Mouse (Mus musculus) MEL (cell line): ENCODE results near the gene Tbc1d5. TPM values are rescaled to one million over a fixed set of nuclear protein-coding genes. Genes with fewer than 3 reads are reported as not detected.

Experiments used
- DNase-seq: peaks from one replicate; pipeline ENCODE4 v3.0.0; 2011; ENCODE audit warnings: low read depth, low spot score
- H3K27ac ChIP-seq: 2 replicates; pipeline ENCODE4 v1.5.1; 2012; ENCODE audit warnings: low read depth, mild to moderate bottlenecking, control low read depth, low read length, moderate library complexity; ENCODE audit not compliant: control insufficient read depth
- H3K27me3 ChIP-seq, 2 experiments: fragments of 150-350 bp in 1 of 2; sonication (generic) in 1 of 2; 2 replicates each; pipeline ENCODE4 v1.6.1; 2012; ENCODE audit warnings: low read length in 2 of 2, mild to moderate bottlenecking in 2 of 2, improper control_type of control experiment in 1 of 2, moderate library complexity in 1 of 2; ENCODE audit not compliant: insufficient read depth in 2 of 2, control insufficient read depth in 1 of 2
- H3K36me3 ChIP-seq, 2 experiments: 2 replicates each; pipeline ENCODE4 v1.6.1; 2012 to 2014; ENCODE audit warnings: low read length in 2 of 2, improper control_type of control experiment in 1 of 2, inconsistent platforms in 1 of 2, mild to moderate bottlenecking in 1 of 2; ENCODE audit not compliant: insufficient read depth in 2 of 2, control insufficient read depth in 1 of 2
- H3K4me1 ChIP-seq, 2 experiments: fragments of 150-350 bp in 1 of 2; sonication (generic) in 1 of 2; 2 replicates each; pipeline ENCODE4 v1.6.1; 2012; ENCODE audit warnings: low read length in 2 of 2, improper control_type of control experiment in 1 of 2, mild to moderate bottlenecking in 1 of 2; ENCODE audit not compliant: insufficient read depth in 2 of 2, control insufficient read depth in 1 of 2
- H3K4me3 ChIP-seq, 2 experiments: fragments of 150-350 bp in 1 of 2; sonication (generic) in 1 of 2; 2 replicates each; pipeline ENCODE4 v1.5.1; 2012; ENCODE audit warnings: low read depth in 2 of 2, low read length in 2 of 2, mild to moderate bottlenecking in 2 of 2, moderate library complexity in 2 of 2, control low read depth in 1 of 2, improper control_type of control experiment in 1 of 2; ENCODE audit not compliant: control insufficient read depth in 1 of 2, insufficient read depth in 1 of 2
- H3K79me2 ChIP-seq: 2 replicates; pipeline ENCODE4 v1.6.1; 2012; ENCODE audit warnings: mild to moderate bottlenecking, low read length, moderate library complexity; ENCODE audit not compliant: control insufficient read depth, poor library complexity, insufficient read depth
- H3K9ac ChIP-seq: 2 replicates; pipeline ENCODE4 v1.6.1; 2012; ENCODE audit warnings: low read depth, mild to moderate bottlenecking, control low read depth, low read length, moderate library complexity; ENCODE audit not compliant: control insufficient read depth, poor library complexity, severe bottlenecking
- H3K9me3 ChIP-seq: fragments of 150-350 bp; sonication (generic); replicated peaks from 2 replicates; pipeline ENCODE4 v1.6.1; 2012; ENCODE audit warnings: mild to moderate bottlenecking, low read length, improper control_type of control experiment, moderate library complexity; ENCODE audit not compliant: insufficient read depth
- BHLHE40 ChIP-seq: IDR thresholded peaks from 2 replicates; pipeline ENCODE4 v1.6.1; 2012; ENCODE audit warnings: low read depth, mild to moderate bottlenecking, inconsistent platforms, low read length, improper control_type of control experiment, borderline replicate concordance
- CTCF ChIP-seq, 3 experiments: IDR thresholded peaks in 2 of 3; conservative IDR thresholded peaks in 1 of 3; 2 replicates each; pipeline ENCODE4 v1.5.1; 2011 to 2012; ENCODE audit warnings: low read length in 3 of 3, low read depth in 2 of 3, mild to moderate bottlenecking in 2 of 3, improper control_type of control experiment in 1 of 3, inconsistent platforms in 1 of 3, mixed read lengths in 1 of 3, moderate library complexity in 1 of 3; ENCODE audit not compliant: control insufficient read depth in 1 of 3, insufficient read depth in 1 of 3, poor library complexity in 1 of 3, severe bottlenecking in 1 of 3
- EP300 ChIP-seq, 2 experiments: IDR thresholded peaks; 2 replicates each; pipeline ENCODE4 v1.6.1; 2011; ENCODE audit warnings: improper control_type of control experiment in 2 of 2, low read length in 2 of 2, low read depth in 1 of 2, mild to moderate bottlenecking in 1 of 2
- GABPA ChIP-seq: IDR thresholded peaks from 2 replicates; pipeline ENCODE4 v1.6.1; 2012; ENCODE audit warnings: low read depth, mild to moderate bottlenecking, inconsistent platforms, low read length, improper control_type of control experiment, moderate library complexity
- GATA1 ChIP-seq: IDR thresholded peaks from 2 replicates; pipeline ENCODE4 v1.6.1; 2011; ENCODE audit warnings: low read depth, low read length, improper control_type of control experiment
- HCFC1 ChIP-seq: IDR thresholded peaks from 2 replicates; pipeline ENCODE4 v1.6.1; 2012; ENCODE audit warnings: low read depth, mild to moderate bottlenecking, inconsistent platforms, low read length, improper control_type of control experiment, moderate library complexity
- MAX ChIP-seq: IDR thresholded peaks from 2 replicates; pipeline ENCODE4 v1.6.1; 2011; ENCODE audit warnings: low read length, improper control_type of control experiment
- MEF2A ChIP-seq: IDR thresholded peaks from 2 replicates; pipeline ENCODE4 v1.6.1; 2014; ENCODE audit warnings: low read depth, mild to moderate bottlenecking, inconsistent platforms, low read length, improper control_type of control experiment; ENCODE audit not compliant: poor library complexity, insufficient replicate concordance, severe bottlenecking; ENCODE audit errors: extremely low read depth
- MXI1 ChIP-seq: IDR thresholded peaks from 2 replicates; pipeline ENCODE4 v1.6.1; 2011; ENCODE audit warnings: mild to moderate bottlenecking, low read depth, low read length, improper control_type of control experiment
- MYB ChIP-seq: IDR thresholded peaks from 2 replicates; pipeline ENCODE4 v1.6.1; 2011; ENCODE audit warnings: mild to moderate bottlenecking, low read depth, low read length, improper control_type of control experiment
- NELFE ChIP-seq: IDR thresholded peaks from 2 replicates; pipeline ENCODE4 v1.6.1; 2011; ENCODE audit warnings: low read depth, low read length, improper control_type of control experiment
- NRF1 ChIP-seq: IDR thresholded peaks from 2 replicates; pipeline ENCODE4 v1.6.1; 2014; ENCODE audit warnings: low read depth, mild to moderate bottlenecking, inconsistent platforms, low read length, improper control_type of control experiment, moderate library complexity; ENCODE audit not compliant: poor library complexity, insufficient read depth, severe bottlenecking
- POLR2AphosphoS2 ChIP-seq: IDR thresholded peaks from 2 replicates; pipeline ENCODE4 v1.6.1; 2011; ENCODE audit warnings: low read length, improper control_type of control experiment
- RAD21 ChIP-seq: IDR thresholded peaks from 2 replicates; pipeline ENCODE4 v1.6.1; 2011; ENCODE audit warnings: mild to moderate bottlenecking, low read depth, low read length, improper control_type of control experiment
- SIN3A ChIP-seq: IDR thresholded peaks from 2 replicates; pipeline ENCODE4 v1.6.1; 2012; ENCODE audit warnings: low read length, improper control_type of control experiment, inconsistent platforms
- SMC3 ChIP-seq: IDR thresholded peaks from 2 replicates; pipeline ENCODE4 v1.6.1; 2011; ENCODE audit warnings: low read depth, low read length, improper control_type of control experiment
- TBP ChIP-seq: IDR thresholded peaks from 2 replicates; pipeline ENCODE4 v1.8.0; 2011; ENCODE audit warnings: low read depth, low read length, improper control_type of control experiment
- TCF12 ChIP-seq: IDR thresholded peaks from 2 replicates; pipeline ENCODE4 v1.6.1; 2014; ENCODE audit warnings: low read depth, mild to moderate bottlenecking, inconsistent platforms, low read length, improper control_type of control experiment, moderate library complexity
- ZC3H11A ChIP-seq: IDR thresholded peaks from 2 replicates; pipeline ENCODE4 v1.6.1; 2012; ENCODE audit warnings: low read depth, mild to moderate bottlenecking, inconsistent platforms, low read length, improper control_type of control experiment
- polyA plus RNA-seq, 2 experiments: library from polyadenylated mRNA; stranded (reverse) in 1 of 2; unstranded in 1 of 2; fragments of >175 nt in 1 of 2; fragments of >200 nt in 1 of 2; gene quantifications; 2 replicates each; pipeline versions ENCODE4 v1.2.1 to v1.2.4; 2012; ENCODE audit warnings: low replicate concordance in 2 of 2, low read depth in 1 of 2; ENCODE audit not compliant: insufficient read length in 2 of 2, insufficient read depth in 1 of 2, missing spikeins in 1 of 2
- total RNA-seq: library from RNA; depleted of rRNA; stranded (reverse); fragments of 300-350 nt; gene quantifications from 2 replicates; pipeline ENCODE4 v1.2.3, GENCODE M21; 2012

The Tbc1d5 gene
- total and polyA plus RNA-seq, 3 experiments, result 5.4 to 116 (median 8.2) TPM

GRCm38 (mm10) chr17:50853220-50853619 lies 325.9 kb downstream of the Tbc1d5 start:
- TF ChIP-seq HCFC1 (no peak), MEF2A (no peak), MAX (no peak), POLR2AphosphoS2 (no peak), BHLHE40 (no peak), NRF1 (no peak), NELFE (no peak), MXI1 (no peak), EP300 (IDR thresholded peaks at IDR 0.05; ENCODE audit: low read depth in 1 of 2, low read length in 2 of 2) (no peak), GATA1 (no peak)
- no peak overlapping the region for H3K27ac ChIP-seq
- no peaks in the 10 kb centered on the region for H3K36me3 ChIP-seq
- no peaks in the 10 kb centered on the region for H3K9me3 ChIP-seq
- no peaks in the 10 kb centered on the region for H3K4me1 ChIP-seq
- H3K79me2 ChIP-seq, result no peaks in the 10 kb centered on the region
- no peak for DNase-seq
- H3K27me3 ChIP-seq, result no peaks in the 10 kb centered on the region
- no peak overlapping the region for H3K9ac ChIP-seq
- no peak overlapping the region for H3K4me3 ChIP-seq

DNA sequence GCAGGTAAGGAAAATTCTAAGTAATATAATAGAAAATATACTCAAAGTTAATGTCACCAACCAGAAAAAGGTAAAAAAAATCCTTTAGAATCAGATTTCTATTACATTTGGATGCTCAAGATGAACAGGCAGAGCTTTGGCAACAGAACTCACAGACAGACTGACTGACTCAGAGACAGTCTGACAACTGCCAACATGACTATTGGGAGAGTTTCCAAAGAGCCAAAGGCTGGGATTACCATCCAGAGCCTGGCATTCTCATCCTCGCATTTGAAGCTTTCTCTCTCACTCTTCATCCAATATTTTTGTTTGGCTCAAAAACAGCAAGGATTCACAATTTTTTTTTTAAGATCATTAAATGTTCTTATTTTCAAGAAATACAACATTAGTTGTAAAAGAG lies 327.8 kb downstream of the Tbc1d5 start:
- Histone ChIP-seq H3K9me3 (no peaks in the 10 kb centered on the region), H3K9ac (no peak overlapping the region), H3K36me3 (no peaks in the 10 kb centered on the region), H3K27ac (no peak overlapping the region), H3K79me2 (no peaks in the 10 kb centered on the region), H3K4me3 (no peak overlapping the region), H3K4me1 (no peaks in the 10 kb centered on the region), H3K27me3 (no peaks in the 10 kb centered on the region)
- TF ChIP-seq GABPA (no peak), TCF12 (no peak), MYB (no peak)
- DNase-seq, result no peak

- DNase-seq, result peak; percentile 52
- TF ChIP-seq SIN3A (no peak), MAX (no peak), ZC3H11A (peak; percentile 93), SMC3 (peak; percentile 88), RAD21 (peak; percentile 97), CTCF (IDR thresholded peaks at IDR 0.05 in 2 of 3, conservative IDR thresholded peaks at IDR 0.05 in 1 of 3; ENCODE audit: control insufficient read depth in 1 of 3, insufficient read depth in 1 of 3, low read depth in 2 of 3, low read length in 3 of 3, poor library complexity in 1 of 3, severe bottlenecking in 1 of 3) (peak; percentile 31 to 80 (median 56); a peak in 5 of 6 replicates), TBP (no peak)
- no peak overlapping the region for H3K4me3 ChIP-seq
Observed at GRCm38 (mm10) chr17:50814089-50814488, 365.1 kb downstream of the Tbc1d5 start.

More at GRCm38 (mm10) chr17:50814089-50814488, 365.1 kb downstream of the Tbc1d5 start:
- Histone ChIP-seq H3K4me1 (no peaks in the 10 kb centered on the region), H3K9me3 (no peaks in the 10 kb centered on the region), H3K27ac (no peak overlapping the region), H3K27me3 (no peaks in the 10 kb centered on the region), H3K36me3 (no peaks in the 10 kb centered on the region), H3K79me2 (no peaks in the 10 kb centered on the region), H3K9ac (no peak overlapping the region)
